Mouse (Mus musculus): Measurements from ENCODE around the gene Cobl.

Gene Cobl

DNA sequence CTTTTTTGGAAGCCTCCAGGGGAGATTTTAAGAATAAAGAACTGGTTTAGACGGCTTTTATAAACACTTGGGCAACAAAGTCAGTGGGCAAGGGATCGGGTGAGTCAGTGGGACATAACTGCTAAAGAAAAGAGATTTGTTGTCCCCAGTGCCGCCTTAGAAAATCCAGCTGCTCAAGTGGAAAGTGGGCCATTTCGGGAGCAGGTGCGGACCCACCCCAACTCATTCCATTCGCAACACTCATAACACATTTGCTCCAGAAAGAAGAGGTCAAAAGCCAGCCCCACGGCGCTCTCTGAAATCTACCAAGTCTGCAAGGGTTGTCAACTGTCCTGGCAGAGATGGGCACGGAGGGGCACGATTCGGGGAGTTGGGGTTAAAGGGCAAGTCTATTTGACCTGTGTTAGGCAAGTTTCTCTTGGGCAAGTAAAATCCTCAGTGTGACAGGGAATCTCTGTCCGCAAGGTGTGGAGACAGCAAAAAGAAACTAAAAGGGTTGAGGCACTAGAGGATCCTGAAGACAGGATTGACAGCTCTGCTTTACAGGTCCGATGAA lies 1.1 kb downstream of the Cobl start:
- Histone ChIP-seq H3K27me3 (ENCODE audit: control insufficient read depth, insufficient read depth, low read length, poor library complexity, severe bottlenecking) (no peaks in the 10 kb centered on the region), H3K36me3 (ENCODE audit: control insufficient read depth, insufficient read depth, low read length, poor library complexity, severe bottlenecking) (no peaks in the 10 kb centered on the region)
- DNase-seq (ENCODE audit: low read depth, low spot score): no peak

DNA sequence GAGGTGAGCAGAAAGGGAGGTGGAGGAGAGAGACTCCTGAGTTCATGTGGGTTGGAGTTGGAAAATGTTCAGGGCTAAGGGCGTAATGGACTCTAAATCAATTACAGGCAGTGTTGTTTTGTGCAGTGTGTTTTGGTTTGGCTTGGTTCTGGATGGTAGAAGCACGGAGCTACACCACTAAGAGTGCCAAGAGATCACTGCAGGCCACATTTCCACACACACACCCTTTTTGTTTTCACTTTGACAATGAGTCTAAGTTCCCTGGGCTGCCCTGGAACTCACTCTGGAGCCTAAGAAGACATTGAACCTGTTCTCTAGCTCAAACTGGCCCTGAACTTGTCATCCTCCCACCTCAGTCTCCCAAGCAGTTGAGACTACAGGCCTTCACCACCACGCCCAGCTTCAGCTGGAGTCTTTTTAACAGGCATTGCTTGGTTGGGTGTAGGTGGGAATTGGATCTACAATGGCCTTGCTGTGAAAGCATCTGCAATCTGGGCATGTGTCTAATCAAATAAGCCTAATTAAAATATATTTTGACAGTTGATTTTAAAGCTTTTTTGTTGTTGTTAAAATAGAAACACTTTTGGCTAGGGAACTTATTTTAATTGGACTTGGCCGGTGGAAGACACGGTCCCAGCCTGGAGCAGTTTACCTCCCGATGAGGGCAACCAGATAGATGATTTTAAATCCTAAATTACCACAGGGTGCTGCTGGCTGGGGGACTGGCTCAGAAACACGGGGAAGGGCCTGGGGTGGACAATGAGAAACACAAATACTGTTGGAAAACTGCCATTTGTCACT lies 4.8 kb downstream of the Cobl start:
- Histone ChIP-seq H3K27me3 (ENCODE audit: control insufficient read depth, insufficient read depth, low read length, poor library complexity, severe bottlenecking) (no peaks in the 10 kb centered on the region), H3K36me3 (ENCODE audit: control insufficient read depth, insufficient read depth, low read length, poor library complexity, severe bottlenecking) (no peaks in the 10 kb centered on the region)
- no peak for DNase-seq (ENCODE audit: low read depth, low spot score)

DNA sequence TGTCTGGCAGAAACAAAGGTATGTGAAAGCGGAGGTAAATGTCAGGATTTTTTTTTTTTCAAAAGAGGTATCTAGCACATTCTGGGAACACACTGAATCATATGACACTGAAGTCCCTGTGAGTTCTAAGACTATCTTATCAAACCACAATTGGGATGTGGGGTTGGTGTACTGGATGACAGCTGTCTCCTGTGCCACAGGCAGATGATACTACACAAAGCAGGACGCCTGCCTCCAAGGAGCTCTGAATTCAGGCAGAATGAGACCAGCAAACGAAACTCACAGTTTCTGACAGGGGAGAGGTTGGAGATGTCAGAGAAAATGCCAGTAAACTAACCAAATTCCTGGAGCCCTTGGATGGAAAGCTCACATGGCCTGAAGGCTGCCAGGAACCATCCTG lies 5.9 kb downstream of the Cobl start:
- DNase-seq (ENCODE audit: low read depth, low spot score): no peak
- Histone ChIP-seq H3K36me3 (ENCODE audit: control insufficient read depth, insufficient read depth, low read length, poor library complexity, severe bottlenecking) (no peaks in the 10 kb centered on the region), H3K27me3 (ENCODE audit: control insufficient read depth, insufficient read depth, low read length, poor library complexity, severe bottlenecking) (no peaks in the 10 kb centered on the region)

DNA sequence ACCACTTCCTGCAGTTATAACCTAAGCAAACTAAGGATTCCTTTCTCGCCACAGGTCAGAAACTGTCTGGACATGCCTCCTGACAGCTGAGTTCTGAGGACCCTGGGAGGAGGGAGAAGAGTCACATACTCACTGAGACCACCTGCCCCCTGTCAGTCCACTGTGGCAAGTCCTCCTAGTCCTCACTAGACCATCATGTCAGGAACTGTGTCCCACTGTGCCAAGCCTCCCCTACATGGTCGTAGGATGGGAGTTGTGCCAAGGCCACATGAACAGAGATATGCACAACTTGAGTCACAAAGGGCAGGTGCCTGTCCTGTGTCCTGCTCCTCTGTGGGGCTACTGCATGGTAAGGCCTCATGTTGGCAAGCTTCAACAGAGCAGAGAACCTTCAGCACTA lies 6.4 kb downstream of the Cobl start:
- Histone ChIP-seq H3K36me3 (ENCODE audit: control insufficient read depth, insufficient read depth, low read length, poor library complexity, severe bottlenecking) (no peaks in the 10 kb centered on the region), H3K27me3 (ENCODE audit: control insufficient read depth, insufficient read depth, low read length, poor library complexity, severe bottlenecking) (no peaks in the 10 kb centered on the region)
- no peak for DNase-seq (ENCODE audit: low read depth, low spot score)

DNA sequence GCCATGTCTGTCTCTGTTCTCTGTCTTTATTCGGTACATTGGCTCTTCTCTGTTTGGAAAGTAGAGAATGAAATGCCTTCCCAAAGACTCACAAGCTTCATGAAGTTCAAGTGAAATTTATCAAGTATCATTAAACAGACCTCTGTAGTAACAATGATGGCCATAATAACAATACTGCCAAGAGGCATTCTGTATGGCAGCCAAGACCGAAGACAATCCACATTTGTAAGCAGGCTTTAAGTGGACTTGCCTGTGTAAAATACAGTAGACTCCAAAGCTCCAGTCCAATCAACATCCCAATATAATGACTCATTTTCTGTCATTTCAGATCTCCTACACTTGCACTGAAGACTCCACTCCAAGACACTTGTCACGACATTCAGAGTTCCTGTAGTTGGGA lies 16.7 kb downstream of the Cobl start:
- no peak for DNase-seq (ENCODE audit: low read depth, low spot score)
- Histone ChIP-seq H3K27me3 (ENCODE audit: control insufficient read depth, insufficient read depth, low read length, poor library complexity, severe bottlenecking) (no peaks in the 10 kb centered on the region), H3K36me3 (ENCODE audit: control insufficient read depth, insufficient read depth, low read length, poor library complexity, severe bottlenecking) (no peaks in the 10 kb centered on the region)

DNA sequence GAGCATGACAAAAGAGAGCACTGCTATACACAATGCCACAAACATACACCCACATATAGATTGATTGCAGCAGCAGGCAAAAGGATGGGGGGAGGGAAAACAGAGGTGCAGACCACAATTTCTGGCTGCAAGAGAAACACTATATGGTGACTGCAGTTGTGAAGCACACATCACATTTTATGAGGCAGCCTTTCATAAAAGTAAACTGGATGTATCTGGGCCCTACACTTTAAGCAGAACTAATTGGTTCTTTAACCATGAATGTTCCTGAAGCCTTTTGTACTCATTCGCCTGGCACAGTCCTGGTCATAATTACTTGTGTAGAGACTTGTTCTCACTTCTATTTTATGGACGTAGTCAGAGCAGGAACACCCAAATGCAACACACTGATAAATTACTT lies 19.5 kb downstream of the Cobl start:
- H3K36me3 ChIP-seq (ENCODE audit: control insufficient read depth, insufficient read depth, low read length, poor library complexity, severe bottlenecking): no peaks in the 10 kb centered on the region
- no peaks in the 10 kb centered on the region for H3K27me3 ChIP-seq (ENCODE audit: control insufficient read depth, insufficient read depth, low read length, poor library complexity, severe bottlenecking)
- no peak for DNase-seq (ENCODE audit: low read depth, low spot score)

DNA sequence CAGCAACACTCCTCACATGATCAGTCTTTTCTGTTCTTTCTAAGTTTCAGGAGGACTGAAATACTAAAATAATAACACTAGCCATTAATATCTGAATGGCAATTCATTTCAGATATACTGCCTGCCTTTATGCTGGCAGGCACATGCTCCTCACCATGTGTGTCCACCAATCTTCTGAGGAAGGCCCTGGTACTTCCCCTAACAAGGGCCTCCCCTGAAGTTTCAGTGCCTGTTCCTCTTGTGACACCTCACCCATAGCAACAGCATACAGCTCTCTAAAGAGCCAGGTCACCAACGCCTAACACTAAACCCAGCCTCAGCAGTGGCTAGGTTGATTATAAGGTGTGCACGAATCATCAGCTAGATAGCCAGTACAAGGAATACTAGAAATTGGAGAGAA lies 20.5 kb downstream of the Cobl start:
- Histone ChIP-seq H3K36me3 (ENCODE audit: control insufficient read depth, insufficient read depth, low read length, poor library complexity, severe bottlenecking) (no peaks in the 10 kb centered on the region), H3K27me3 (ENCODE audit: control insufficient read depth, insufficient read depth, low read length, poor library complexity, severe bottlenecking) (no peaks in the 10 kb centered on the region)
- no peak for DNase-seq (ENCODE audit: low read depth, low spot score)

DNA sequence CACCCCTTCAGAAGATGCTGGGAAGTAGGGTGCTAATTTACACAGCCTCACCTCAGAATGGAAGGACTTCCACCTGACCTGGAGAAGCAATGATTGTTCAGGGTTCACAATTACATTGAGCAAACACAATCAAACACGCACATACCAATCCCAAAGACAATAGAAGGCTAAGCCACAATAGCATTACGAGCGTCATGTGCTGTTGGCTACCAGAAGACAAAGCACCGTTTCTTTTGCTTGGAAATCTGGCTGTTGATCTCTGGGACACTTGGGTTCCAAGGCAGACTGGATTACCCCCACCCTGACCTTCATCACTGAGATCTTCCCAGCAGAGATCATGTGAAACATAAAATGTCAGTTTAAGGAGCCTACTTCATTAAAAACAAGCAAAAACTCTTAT lies 21.1 kb downstream of the Cobl start:
- no peak for DNase-seq (ENCODE audit: low read depth, low spot score)
- no peaks in the 10 kb centered on the region for H3K36me3 ChIP-seq (ENCODE audit: control insufficient read depth, insufficient read depth, low read length, poor library complexity, severe bottlenecking)
- no peaks in the 10 kb centered on the region for H3K27me3 ChIP-seq (ENCODE audit: control insufficient read depth, insufficient read depth, low read length, poor library complexity, severe bottlenecking)

DNA sequence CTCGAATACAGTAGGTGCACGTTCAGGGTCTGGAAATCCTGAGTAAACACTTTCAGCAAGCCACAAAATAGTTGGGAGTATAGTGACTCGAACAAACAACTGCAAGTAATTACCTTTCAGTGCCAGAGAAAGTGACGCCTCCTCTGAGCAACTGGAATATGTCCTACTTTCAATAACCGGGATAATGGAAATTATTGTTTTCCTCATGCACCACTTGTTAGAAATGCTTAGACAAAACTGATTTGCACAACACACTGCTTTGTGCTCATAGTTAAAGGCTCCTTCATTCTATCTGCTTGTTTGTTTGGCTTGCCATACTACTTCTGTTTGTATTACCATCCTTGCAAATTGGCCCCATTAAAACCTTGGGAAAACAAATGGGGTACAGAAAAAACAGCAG lies 21.6 kb downstream of the Cobl start:
- Histone ChIP-seq H3K36me3 (ENCODE audit: control insufficient read depth, insufficient read depth, low read length, poor library complexity, severe bottlenecking) (no peaks in the 10 kb centered on the region), H3K27me3 (ENCODE audit: control insufficient read depth, insufficient read depth, low read length, poor library complexity, severe bottlenecking) (no peaks in the 10 kb centered on the region)
- DNase-seq (ENCODE audit: low read depth, low spot score): no peak

DNA sequence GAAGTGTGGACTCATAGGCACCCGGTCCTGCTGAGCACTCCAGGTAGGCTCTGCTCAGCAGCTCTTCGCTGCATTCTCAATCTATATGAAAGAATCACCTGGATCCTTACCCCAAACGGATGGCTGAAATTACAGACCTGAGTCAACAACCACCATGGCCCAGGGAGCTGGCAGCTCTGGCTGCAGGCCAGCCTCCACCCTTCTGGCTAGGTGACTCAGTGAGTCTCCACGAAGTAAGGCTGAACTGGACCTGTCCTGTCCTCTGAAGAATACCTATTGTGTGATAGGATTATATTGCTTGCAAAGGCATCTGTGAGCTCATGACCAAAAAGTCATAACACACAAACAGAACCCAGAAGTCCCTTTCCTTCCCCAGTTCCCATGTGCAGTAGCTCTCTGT lies 22.5 kb downstream of the Cobl start:
- H3K36me3 ChIP-seq (ENCODE audit: control insufficient read depth, insufficient read depth, low read length, poor library complexity, severe bottlenecking): no peaks in the 10 kb centered on the region
- DNase-seq (ENCODE audit: low read depth, low spot score): no peak
- H3K27me3 ChIP-seq (ENCODE audit: control insufficient read depth, insufficient read depth, low read length, poor library complexity, severe bottlenecking): no peaks in the 10 kb centered on the region

DNA sequence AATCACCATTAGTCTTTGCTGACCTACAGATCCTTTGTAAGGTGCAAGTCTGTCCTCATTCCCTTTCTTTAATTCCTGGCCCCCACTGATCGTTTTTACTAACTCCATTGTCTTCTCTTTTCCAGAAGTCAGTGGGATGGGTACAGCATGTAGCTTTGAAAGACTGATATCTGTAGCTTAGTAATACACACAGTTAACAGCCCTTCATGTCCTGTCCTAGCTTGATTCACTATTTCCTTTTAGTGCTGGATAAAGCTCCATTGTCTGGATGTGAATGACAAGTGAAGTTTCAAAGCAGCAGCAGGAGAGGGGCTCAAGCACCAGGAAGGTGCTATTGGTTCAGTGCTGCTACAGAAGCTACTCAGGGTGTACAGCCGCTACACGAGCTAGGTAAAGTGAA lies 28.9 kb downstream of the Cobl start:
- DNase-seq (ENCODE audit: low read depth, low spot score): no peak
- no peaks in the 10 kb centered on the region for H3K27me3 ChIP-seq (ENCODE audit: control insufficient read depth, insufficient read depth, low read length, poor library complexity, severe bottlenecking)
- H3K36me3 ChIP-seq (ENCODE audit: control insufficient read depth, insufficient read depth, low read length, poor library complexity, severe bottlenecking): no peaks in the 10 kb centered on the region

DNA sequence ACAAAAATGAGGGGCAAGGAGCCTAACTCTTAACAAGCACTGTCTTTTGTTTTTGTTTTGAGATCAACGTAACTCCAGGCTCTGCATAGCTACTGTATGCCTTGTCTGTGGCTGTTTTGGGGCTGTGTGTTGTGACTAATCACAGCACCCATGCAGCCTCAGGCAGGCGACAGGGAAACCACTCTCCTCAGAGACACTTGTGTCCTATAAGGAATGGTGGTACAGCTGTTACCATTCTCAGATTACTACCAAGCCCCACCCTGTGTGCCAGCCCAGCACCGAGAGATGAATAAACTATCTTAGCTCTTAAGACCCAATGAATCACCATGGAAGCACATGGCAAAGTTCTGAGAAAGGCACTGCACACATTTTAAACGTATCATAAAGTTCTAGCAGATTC lies 29.7 kb downstream of the Cobl start:
- no peaks in the 10 kb centered on the region for H3K36me3 ChIP-seq (ENCODE audit: control insufficient read depth, insufficient read depth, low read length, poor library complexity, severe bottlenecking)
- DNase-seq (ENCODE audit: low read depth, low spot score): no peak
- no peaks in the 10 kb centered on the region for H3K27me3 ChIP-seq (ENCODE audit: control insufficient read depth, insufficient read depth, low read length, poor library complexity, severe bottlenecking)

DNA sequence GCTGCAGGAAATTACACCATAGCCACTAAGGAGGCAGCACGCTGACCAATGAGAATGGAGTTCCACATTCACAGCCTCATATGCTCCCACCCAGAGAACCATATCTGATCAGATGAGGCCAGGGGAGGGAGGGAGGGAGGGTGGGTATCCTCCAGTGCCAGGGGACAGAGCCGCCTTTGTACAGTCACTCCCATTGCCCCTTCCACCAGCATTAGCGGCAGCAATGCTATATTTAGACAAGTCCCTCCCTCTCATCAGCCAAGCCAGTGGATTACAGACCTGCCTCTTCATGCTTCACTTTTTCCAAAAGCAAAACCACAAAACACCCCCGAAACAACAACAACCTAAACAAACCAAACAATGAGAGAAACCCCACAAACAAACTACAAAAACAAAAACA lies 30.2 kb downstream of the Cobl start:
- H3K36me3 ChIP-seq (ENCODE audit: control insufficient read depth, insufficient read depth, low read length, poor library complexity, severe bottlenecking): no peaks in the 10 kb centered on the region
- DNase-seq (ENCODE audit: low read depth, low spot score): no peak
- H3K27me3 ChIP-seq (ENCODE audit: control insufficient read depth, insufficient read depth, low read length, poor library complexity, severe bottlenecking): no peaks in the 10 kb centered on the region

DNA sequence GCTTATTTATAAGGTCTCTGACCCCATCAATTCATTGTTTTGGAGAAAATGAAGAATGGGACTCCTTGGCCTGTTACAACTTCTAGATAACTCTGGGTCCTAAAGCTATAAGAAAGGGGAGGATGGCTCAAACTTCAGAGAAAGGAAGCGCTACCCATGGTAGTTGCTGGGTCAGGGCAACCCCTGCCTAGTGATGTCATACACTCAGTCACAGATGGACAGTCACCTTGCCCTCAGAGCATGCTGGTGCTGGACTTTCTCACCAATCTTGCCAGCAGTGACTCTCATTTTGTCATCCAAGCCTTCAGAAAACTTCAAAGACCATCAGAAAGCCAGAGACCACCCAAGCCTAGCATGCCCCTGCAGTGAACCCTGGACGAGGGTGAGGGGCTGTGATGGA lies 32.8 kb downstream of the Cobl start:
- DNase-seq (ENCODE audit: low read depth, low spot score): no peak

DNA sequence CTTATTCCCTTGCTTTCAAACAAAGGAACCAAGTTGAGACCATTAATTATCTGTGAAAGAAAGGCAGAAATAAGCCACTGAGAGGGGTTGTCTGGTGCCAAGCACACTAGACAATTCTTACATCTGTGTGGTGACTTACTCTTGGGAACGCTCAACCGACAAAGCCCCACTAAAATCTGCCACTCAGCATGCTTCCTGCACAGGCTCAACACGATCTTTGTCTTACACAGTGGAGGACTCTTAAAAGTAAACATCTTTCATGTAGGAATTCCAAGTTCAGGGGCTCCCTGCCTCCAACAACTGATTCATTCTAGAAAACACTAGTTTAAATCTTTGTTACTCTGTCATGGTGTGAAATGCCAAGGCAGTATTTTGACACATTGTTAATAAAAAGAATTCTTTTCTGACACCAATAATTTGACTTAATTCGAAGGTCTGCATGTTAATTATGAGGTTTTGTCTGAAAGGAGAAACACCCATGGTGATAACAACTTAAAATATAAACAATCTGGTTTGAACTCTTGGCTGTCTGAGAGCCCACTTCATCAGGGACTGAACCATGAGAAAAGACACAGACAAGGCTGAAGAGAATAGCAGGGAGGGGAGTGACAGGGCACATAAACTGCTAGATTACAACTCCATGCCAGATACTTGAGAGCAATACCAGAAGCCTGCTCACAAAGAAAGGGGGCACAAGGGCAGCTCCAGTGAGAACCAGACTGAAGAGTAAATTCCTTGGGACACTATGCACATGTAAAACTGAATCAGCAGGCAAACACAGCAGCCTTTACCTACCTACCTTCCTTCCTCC lies 34.3 kb downstream of the Cobl start:
- no peak for DNase-seq (ENCODE audit: low read depth, low spot score)
- Histone ChIP-seq H3K36me3 (ENCODE audit: control insufficient read depth, insufficient read depth, low read length, poor library complexity, severe bottlenecking) (no peaks in the 10 kb centered on the region), H3K27me3 (ENCODE audit: control insufficient read depth, insufficient read depth, low read length, poor library complexity, severe bottlenecking) (no peaks in the 10 kb centered on the region)

More for the DNA sequence above, 32.8 kb downstream of the Cobl start:
- no peaks in the 10 kb centered on the region for H3K36me3 ChIP-seq (ENCODE audit: control insufficient read depth, insufficient read depth, low read length, poor library complexity, severe bottlenecking)
- H3K27me3 ChIP-seq (ENCODE audit: control insufficient read depth, insufficient read depth, low read length, poor library complexity, severe bottlenecking): no peaks in the 10 kb centered on the region

Data from splenic B cell, adult 2 months (primary cell).